Mouse (Mus musculus) liver, embryonic 16.5 days (tissue): ENCODE results near the gene Grik3. TPM values are rescaled to one million over a fixed set of nuclear protein-coding genes. Genes with fewer than 3 reads are reported as not detected.

Source experiments
- ATAC-seq: fragments of 200-750 bp; cut with Nextera tagmentation; 2 replicates; pipeline ENCODE4 v1.8.0; 2017; ENCODE audit warnings: low read depth, mild to moderate bottlenecking, moderate number of reproducible peaks, moderate library complexity
- H3K27ac ChIP-seq: fragments of 300-500 bp; sonication (generic); 2 replicates; pipeline ENCODE4 v1.5.1; 2014; ENCODE audit warnings: mild to moderate bottlenecking, low read length
- H3K27me3 ChIP-seq: fragments of 300-500 bp; sonication (generic); 2 replicates; pipeline ENCODE4 v1.6.1; 2014; ENCODE audit warnings: low read depth, low read length, mixed read lengths; ENCODE audit not compliant: control insufficient read depth, insufficient read depth
- H3K36me3 ChIP-seq: fragments of 300-500 bp; sonication (generic); 2 replicates; pipeline ENCODE4 v1.6.1; 2014; ENCODE audit warnings: mild to moderate bottlenecking; ENCODE audit not compliant: control insufficient read depth, insufficient read depth
- H3K4me1 ChIP-seq: fragments of 300-500 bp; sonication (generic); 2 replicates; pipeline ENCODE4 v1.6.1; 2014; ENCODE audit warnings: low read depth, low read length, mixed read lengths; ENCODE audit not compliant: control insufficient read depth
- H3K4me2 ChIP-seq: fragments of 300-500 bp; sonication (generic); 2 replicates; pipeline ENCODE4 v1.6.1; 2014; ENCODE audit warnings: low read depth, low read length, mixed read lengths
- H3K4me3 ChIP-seq: fragments of 300-500 bp; sonication (generic); 2 replicates; pipeline ENCODE4 v1.5.1; 2014; ENCODE audit warnings: low read depth, mild to moderate bottlenecking, low read length
- H3K9ac ChIP-seq: fragments of 300-500 bp; sonication (generic); 2 replicates; pipeline ENCODE4 v1.6.1; 2014; ENCODE audit warnings: low read depth, low read length
- H3K9me3 ChIP-seq: fragments of 300-500 bp; sonication (generic); replicated peaks from 2 replicates; pipeline ENCODE4 v1.6.1; 2016; ENCODE audit warnings: low read length; ENCODE audit not compliant: control insufficient read depth
- WGBS: fragments of 180-500 bp; shearing (Covaris S2); extraction: QIAGEN DNeasy Blood & Tissue Kit; methylation state at CpG from one replicate; pipeline ENCODE4 v1.1.7; 2014; ENCODE audit not compliant: insufficient replicate concordance; 5-methylcytosine and 5-hydroxymethylcytosine counted together
- microRNA-seq: library from miRNA; unstranded; fragments of <30 nt; microRNA quantifications from one replicate; pipeline ENCODE4, GENCODE M21; 2016
- polyA plus RNA-seq: library from polyadenylated mRNA; unstranded; fragments of >200 nt; fragmentation: Nextera tagmentation; extraction: Ambion mirVana; gene quantifications from 2 replicates; pipeline ENCODE4 v1.2.1, GENCODE M21; 2015

Grik3 gene
- polyA plus RNA-seq, 1 experiment from 2014 or later = not detected

DNA sequence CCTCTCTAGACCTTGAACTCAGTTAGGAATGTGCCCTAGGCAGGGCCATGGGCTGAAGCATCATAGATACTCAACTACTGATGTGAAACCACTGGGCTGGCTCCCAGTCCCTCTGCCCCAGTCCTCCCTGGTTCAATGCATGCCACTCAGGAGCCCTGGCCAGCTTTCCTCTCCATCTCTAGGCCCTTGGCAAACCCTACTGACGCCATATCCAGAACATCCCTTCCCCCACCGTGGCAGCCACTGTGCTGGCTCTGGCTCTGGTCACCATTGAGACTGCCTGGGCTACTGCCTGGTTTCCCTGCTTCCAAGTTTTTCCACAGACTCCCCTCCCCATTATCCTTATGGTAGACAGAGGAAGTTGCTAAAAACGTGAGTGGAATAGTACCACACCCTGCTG lies 255.4 kb downstream of the Grik3 start:
- H3K4me3 ChIP-seq = no peak overlapping the region
- no peak overlapping the region for H3K9ac ChIP-seq
- H3K27ac ChIP-seq = no peak overlapping the region
- ATAC-seq = no peak
- H3K4me1 ChIP-seq = no peaks in the 10 kb centered on the region
- H3K4me2 ChIP-seq = no peak overlapping the region
- 29% methylated on average over 3 of the region's 3 CpGs for WGBS
- no peaks in the 10 kb centered on the region for H3K27me3 ChIP-seq
- H3K36me3 ChIP-seq = no peaks in the 10 kb centered on the region
- no peaks in the 10 kb centered on the region for H3K9me3 ChIP-seq

DNA sequence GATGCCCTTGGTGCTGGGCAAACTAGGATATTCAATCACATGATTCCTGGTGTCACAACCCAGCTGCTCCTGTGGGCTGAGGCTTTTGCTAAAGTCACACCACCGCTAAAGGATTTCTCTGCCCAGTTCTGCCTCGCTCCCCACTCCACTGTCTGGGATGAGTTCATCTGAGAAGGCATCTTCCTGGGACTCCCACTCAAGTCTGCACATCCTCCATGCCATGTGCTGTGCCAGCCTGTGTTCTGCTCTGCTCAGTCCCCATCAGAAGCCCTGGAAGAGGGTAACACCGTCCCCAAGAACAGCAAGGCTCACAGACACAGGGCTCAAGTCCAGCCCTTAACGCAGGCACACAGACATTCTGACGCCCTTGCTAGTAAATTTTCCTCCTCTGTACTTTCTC lies 265.9 kb downstream of the Grik3 start:
- Histone ChIP-seq H3K27ac (no peak overlapping the region), H3K9me3 (no peaks in the 10 kb centered on the region), H3K4me3 (no peak overlapping the region), H3K4me1 (no peaks in the 10 kb centered on the region), H3K36me3 (no peaks in the 10 kb centered on the region), H3K27me3 (no peaks in the 10 kb centered on the region), H3K9ac (no peak overlapping the region), H3K4me2 (no peak overlapping the region)
- no peak for ATAC-seq
- WGBS = 68% methylated on average over 5 of the region's 5 CpGs

- Histone ChIP-seq H3K4me3 (no peak overlapping the region), H3K9ac (no peak overlapping the region), H3K36me3 (no peaks in the 10 kb centered on the region), H3K9me3 (no peaks in the 10 kb centered on the region), H3K4me1 (no peaks in the 10 kb centered on the region), H3K27me3 (no peaks in the 10 kb centered on the region), H3K4me2 (no peak overlapping the region), H3K27ac (no peak overlapping the region)
- no peak for ATAC-seq
- 54% methylated on average over 4 of the region's 4 CpGs for WGBS
These were observed 269.8 kb downstream of the Grik3 start for GRCm38 (mm10) chr4:125760326-125760725.

GRCm38 (mm10) chr4:125763056-125763455 lies 272.6 kb downstream of the Grik3 start:
- no peak overlapping the region for H3K4me2 ChIP-seq
- no peak overlapping the region for H3K4me3 ChIP-seq
- no peak overlapping the region for H3K27ac ChIP-seq
- no peaks in the 10 kb centered on the region for H3K9me3 ChIP-seq
- no peaks in the 10 kb centered on the region for H3K4me1 ChIP-seq
- WGBS = 45% methylated on average over 5 of the region's 5 CpGs
- H3K27me3 ChIP-seq = no peaks in the 10 kb centered on the region
- no peaks in the 10 kb centered on the region for H3K36me3 ChIP-seq
- no peak overlapping the region for H3K9ac ChIP-seq
- ATAC-seq = no peak

Small RNAs within 50 kb of the gene (microRNA-seq; reads per million reads assigned to microRNA genes)
- not detected for gene Mir692-2
